Mouse (Mus musculus): Measurements from ENCODE around the gene Acot3.

DNA sequence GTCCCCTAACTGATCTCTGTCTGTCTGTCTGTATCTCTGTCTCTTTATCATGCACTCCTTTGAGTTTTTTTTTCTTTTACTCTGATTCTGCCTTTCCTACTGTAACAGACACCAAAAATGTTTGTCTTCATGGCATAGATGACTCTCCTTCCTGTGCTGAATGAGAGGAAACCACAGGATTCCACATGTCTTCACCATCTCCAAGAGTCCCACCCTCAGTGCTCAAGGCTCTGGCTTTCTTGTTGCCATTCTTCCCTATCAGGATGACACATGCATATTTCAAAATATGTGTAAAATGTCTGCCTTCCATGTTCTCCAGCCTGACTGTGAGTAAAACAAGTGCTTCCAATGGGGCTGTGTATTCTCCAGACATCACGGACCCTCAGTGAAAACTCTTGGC is 5.0 kb upstream of the Acot3 start:
- TF ChIP-seq POLR2A (IDR thresholded peaks at IDR 0.05; ENCODE audit: insufficient read depth, low read length), result no peak
- no peak for TF ChIP-seq EP300 (IDR thresholded peaks at IDR 0.05; ENCODE audit: insufficient read depth, low read depth, low read length)
- TF ChIP-seq CTCF (IDR thresholded peaks at IDR 0.05; ENCODE audit: low read depth, low read length), result no peak

Data from ES-Bruce4 (cell line).